Mouse (Mus musculus) urinary bladder, postnatal 36 days (tissue): ENCODE measurements around the gene Lrrk1.

Experiments
- DNase-seq, 2 experiments: peaks; one replicate each; pipeline ENCODE4 v3.0.0; 2022; ENCODE audit warnings: low spot score in 2 of 2, mixed read lengths in 1 of 2

Lrrk1 gene

GRCm38 (mm10) chr7:66256441-66256840 is 131.7 kb downstream of the Lrrk1 start:
- DNase-seq = no peak

- no peak for DNase-seq
These were observed 133.2 kb downstream of the Lrrk1 start for GRCm38 (mm10) chr7:66254993-66255392.

- no peak for DNase-seq
These were observed 134.0 kb downstream of the Lrrk1 start for GRCm38 (mm10) chr7:66253975-66254651.

- DNase-seq = peak; percentile 64 to 80
These were observed 138.1 kb downstream of the Lrrk1 start for GRCm38 (mm10) chr7:66250030-66250429.

DNA sequence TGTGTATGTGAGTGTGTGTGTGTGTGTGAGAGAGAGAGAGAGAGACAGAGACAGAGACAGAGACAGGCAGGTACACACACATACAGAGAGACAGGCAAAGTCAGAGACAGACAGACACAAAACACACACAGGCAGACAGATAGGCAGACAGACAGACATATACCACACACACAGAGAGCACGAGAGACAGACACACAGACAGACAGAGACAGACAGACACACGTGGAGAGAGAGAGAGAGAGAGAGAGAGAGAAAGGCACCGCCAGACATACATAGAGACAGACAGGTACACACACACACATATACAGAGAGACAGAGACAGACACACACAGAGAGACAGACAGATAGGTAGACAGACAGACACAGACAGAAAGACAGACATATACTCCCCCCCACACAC is 138.7 kb downstream of the Lrrk1 start:
- no peak for DNase-seq

DNA sequence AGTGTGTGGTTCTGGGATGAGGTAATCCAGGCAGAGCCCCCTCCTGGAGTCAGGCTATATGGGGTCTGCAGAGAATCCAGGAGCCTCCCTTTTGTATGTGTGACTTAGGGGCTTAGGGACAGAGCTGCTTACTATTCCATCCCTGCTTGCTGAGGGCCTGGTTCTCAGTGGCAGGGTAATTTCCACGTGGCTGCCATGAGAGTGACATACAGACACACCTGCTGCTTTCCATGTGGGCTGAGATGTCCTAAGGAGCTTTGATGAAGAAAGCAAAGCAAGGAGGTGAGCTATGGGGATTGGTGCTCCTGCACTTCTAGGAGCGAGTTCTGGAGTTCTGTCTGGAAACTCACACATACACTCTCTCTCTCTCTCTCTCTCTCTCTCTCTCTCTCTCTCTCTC is 139.1 kb downstream of the Lrrk1 start:
- DNase-seq = no peak

- DNase-seq = no peak
These were observed 139.9 kb downstream of the Lrrk1 start for GRCm38 (mm10) chr7:66248270-66248669.

GRCm38 (mm10) chr7:66247274-66248021 is 140.7 kb downstream of the Lrrk1 start:
- no peak for DNase-seq

- DNase-seq = no peak
These were observed 141.4 kb downstream of the Lrrk1 start for GRCm38 (mm10) chr7:66246716-66247235.

DNA sequence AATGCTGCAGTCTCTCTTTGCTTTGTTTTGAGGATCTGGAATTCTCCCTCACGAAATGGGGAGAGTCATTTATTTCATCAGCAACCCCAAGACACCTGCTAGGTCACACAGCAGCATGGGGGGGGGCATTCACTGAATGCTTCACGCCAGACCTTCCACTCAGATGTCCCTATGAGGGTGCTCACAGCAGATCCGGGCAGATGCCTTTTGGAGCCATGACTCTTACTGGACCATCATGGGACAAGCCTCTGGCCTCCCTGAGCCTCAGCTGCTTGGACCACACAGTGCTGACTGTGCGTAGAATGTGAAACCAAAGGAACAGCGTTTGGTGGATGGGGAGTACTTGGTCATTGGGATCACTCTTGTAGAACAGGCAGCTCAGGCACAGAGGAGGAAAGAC is 142.5 kb downstream of the Lrrk1 start:
- DNase-seq = no peak

DNA sequence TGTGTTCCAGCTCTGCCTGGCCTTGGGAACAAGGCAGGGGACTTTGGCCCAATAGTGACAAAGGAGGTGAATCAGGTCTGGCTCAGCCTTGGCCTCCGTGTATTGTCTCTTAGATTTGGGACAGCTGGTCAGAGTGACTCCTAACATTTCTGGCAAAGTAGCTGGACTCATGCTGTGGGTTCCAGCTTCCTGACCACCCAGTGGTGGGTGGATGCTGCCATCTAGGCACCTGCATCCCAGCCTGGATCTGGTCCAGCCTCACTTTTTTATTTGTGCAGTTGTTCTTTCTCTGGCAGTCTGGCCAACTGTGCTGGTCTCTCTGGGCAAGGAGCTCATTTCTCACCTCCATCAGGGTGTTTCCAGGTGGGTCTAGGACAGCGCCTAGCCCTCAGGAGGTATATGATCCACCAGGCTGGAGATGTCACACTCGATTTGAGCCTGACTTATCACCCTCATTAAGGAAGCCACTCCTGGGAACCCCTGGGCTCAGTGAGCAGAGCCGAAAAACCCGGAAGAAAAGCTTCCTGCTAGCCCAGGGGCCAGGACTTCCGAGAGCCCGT is 144.3 kb downstream of the Lrrk1 start:
- DNase-seq = no peak

GRCm38 (mm10) chr7:66241855-66242412 is 146.2 kb downstream of the Lrrk1 start:
- DNase-seq = no peak

DNA sequence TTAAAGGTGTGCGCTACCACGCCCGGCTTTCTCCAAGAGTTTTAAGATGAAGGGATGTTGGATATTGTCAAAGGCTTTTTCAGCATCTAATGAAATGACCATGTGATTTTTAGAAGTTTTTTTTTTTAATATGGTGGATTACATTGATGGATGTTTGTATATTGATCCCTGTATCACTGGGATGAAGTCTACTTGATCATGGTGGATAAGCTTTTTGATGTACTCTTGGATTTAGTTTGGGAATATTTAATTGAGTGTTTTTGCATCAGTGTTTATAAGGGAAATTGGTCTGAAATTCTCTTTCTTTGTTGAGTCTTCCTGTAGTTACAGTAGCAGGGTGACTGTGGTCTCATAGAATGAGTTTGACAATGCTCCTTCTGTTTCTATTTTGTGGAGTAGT is 150.0 kb downstream of the Lrrk1 start:
- no peak for DNase-seq

DNA sequence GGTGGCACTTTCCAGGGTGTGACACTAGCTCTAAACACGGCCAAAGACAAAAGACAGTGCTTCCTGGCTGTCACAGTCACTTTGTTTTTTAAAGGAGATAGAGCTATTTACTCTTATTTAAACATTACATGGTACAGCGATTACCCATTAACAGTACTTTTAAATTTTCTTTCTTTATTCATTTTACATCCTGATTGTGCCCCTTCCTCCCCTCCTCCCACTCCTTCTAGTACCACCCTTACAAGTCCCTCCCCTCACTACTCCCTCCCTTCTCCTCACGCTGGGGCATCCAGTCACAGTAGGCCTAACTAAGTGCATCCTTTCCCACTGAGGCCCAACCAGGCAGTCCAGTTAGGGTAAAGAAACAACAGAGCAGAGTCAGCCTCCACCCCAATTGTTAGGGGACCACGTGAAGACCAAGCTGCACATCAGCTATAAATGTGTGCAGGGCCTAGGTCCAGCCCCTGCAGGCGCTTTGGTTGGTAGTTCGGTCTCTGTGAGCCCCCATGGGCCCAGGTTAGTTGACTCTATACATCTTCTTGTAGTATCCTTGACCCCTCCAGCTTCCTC is 154.1 kb downstream of the Lrrk1 start:
- DNase-seq = no peak

- DNase-seq = no peak
These were observed 154.8 kb downstream of the Lrrk1 start for GRCm38 (mm10) chr7:66233141-66233946.

GRCm38 (mm10) chr7:66231861-66232260 is 156.3 kb downstream of the Lrrk1 start:
- no peak for DNase-seq

DNA sequence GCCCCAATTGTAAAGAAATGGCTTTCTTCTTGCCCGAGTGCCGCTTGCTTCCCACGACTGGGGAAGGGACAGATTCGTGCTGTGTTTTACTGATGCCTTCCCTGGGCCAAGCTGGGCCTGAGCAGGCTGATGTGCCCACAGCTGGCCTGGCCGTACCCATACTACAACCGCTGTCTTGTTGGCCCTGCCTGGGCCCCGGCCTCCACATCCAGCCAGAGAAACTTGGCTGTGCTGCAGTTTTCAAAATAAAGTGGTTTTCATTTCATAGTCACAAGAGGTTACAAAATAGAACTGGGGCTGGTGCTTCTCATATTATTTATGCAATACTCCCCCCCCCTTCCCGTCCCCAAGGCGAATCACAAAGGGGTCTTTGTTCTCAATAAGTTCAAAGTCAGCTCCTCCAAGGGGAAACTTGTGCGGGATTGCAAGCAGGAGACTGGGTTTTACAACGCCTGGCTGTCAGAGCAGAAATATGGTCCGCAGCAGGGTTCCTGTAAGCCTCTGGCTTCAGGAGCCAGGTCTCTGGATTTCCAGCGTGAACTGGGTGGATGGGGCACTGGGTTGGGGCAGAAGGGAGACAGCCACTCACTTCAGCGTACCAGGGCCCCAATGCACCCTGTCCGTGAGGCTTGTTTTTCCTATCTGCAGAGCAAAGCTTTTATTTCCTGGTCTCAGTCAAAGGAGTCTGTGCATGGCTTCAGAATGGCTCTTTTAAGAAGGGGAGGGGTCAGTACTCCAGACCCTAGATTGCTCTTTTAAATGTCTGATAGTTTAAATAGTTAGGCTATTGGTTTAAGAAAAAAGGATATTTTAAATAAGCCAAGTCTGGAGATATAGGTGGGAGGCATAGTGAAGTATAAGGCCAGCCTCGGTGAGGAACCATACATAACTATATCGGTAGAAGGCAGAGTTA is 157.3 kb downstream of the Lrrk1 start:
- no peak for DNase-seq

- no peak for DNase-seq
These were observed 157.9 kb downstream of the Lrrk1 start for GRCm38 (mm10) chr7:66230246-66230637.

DNA sequence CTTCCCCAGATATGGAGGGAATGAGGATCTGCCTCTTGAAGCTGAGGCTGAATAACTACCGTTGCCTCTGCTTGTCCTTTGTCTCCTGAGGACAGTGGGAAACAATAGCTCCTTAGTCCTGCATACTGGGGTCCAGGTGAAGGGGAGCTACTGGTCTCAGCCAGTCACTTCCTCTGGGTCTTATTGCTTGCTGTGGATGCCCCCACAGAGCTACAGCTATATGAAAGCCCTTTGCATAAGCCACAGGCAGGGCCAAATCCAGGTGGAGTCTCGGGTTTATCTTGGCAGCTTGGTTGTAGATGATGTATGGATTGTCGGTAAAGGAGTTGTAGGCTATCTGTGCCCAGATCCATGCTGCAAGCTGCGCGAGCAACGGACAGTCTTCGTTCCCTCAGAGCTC is 158.7 kb downstream of the Lrrk1 start:
- no peak for DNase-seq

DNA sequence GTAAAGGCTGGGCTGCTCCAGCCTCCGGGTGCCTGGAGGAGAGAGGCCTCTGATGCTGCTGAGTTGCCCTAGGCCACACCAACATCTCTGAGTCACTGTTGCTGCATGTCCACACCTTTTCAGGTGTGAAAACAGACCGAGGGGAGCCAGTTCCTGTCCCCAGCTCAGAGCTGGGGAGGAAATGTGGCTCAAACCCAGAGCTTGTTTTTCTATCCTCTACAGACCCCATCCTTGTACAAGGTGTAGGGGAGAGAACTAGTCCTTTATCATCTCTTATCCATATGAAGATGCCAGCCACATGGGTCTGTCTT is 159.6 kb downstream of the Lrrk1 start:
- DNase-seq = no peak
